Comparison of ENCODE assay signal across 11 mouse cellular contexts in genomic region chr11:110563272-110563671, GRCm38 (mm10).
DNase-seq lines count a peak whose midpoint lies in the region; ATAC-seq and TF ChIP-seq lines count a peak whose summit lies in the region.
"Had no signal": no experiment of that assay in that cellular context is flagged by ENCODE, and none has a peak within 500 bp of the region (broad histone marks: within the 10 kb centered on the region; RNA-seq: fewer than 3 reads in every experiment).

No protein-coding gene starts in this region.

- H3K27me3 ChIP-seq in hindbrain, embryonic 10.5 days (ENCODE audit: insufficient read depth, poor library complexity, severe bottlenecking), result no peaks in the 10 kb centered on the region
- no peaks in the 10 kb centered on the region for H3K27me3 ChIP-seq in hindbrain, embryonic 12.5 days
- no peaks in the 10 kb centered on the region for H3K27me3 ChIP-seq in embryonic facial prominence, embryonic 14.5 days (replicated peaks; ENCODE audit: control insufficient read depth, insufficient read depth, low read length)
- no peaks in the 10 kb centered on the region for H3K27me3 ChIP-seq in kidney, postnatal 0 days (ENCODE audit: insufficient read depth, low read length)
- no peaks in the 10 kb centered on the region for H3K27me3 ChIP-seq in cerebellum, adult 2 months (ENCODE audit: control insufficient read depth, insufficient read depth, low read length)
- H3K27me3 ChIP-seq: embryonic facial prominence, embryonic 13.5 days had no signal

- no peak for ATAC-seq in hindbrain, embryonic 12.5 days (ENCODE audit: low FRiP score)
- no peak for ATAC-seq in embryonic facial prominence, embryonic 14.5 days (ENCODE audit: low read depth)
- no peak for ATAC-seq in kidney, postnatal 0 days (replicated peaks; ENCODE audit: low FRiP score, low read depth)
- ATAC-seq: forebrain, embryonic 16.5 days had no signal

- peak; percentile 8 for DNase-seq in hindbrain, embryonic 10.5 days (ENCODE audit: low spot score)
- peak; percentile 5 for DNase-seq in embryonic facial prominence, embryonic 14.5 days (ENCODE audit: low spot score)
- no peak for DNase-seq in kidney, postnatal 0 days (ENCODE audit: low spot score)
- DNase-seq in adipocyte (ENCODE audit: low spot score), result no peak
- DNase-seq in right cerebral cortex, adult 18-20 months, result no peak
- DNase-seq in cerebellum, adult 2 months, result no peak
- DNase-seq: thymus, adult 18-20 months had no signal

- H3K4me3 ChIP-seq in hindbrain, embryonic 10.5 days, result no peak overlapping the region
- no peak overlapping the region for H3K4me3 ChIP-seq in hindbrain, embryonic 12.5 days
- H3K4me3 ChIP-seq in brown adipose tissue, adult 24 weeks (ENCODE audit: insufficient read depth, low read depth, low read length), result no peak overlapping the region
- no peak overlapping the region for H3K4me3 ChIP-seq in embryonic facial prominence, embryonic 14.5 days (ENCODE audit: low read depth, low read length)
- no peak overlapping the region for H3K4me3 ChIP-seq in kidney, postnatal 0 days (replicated peaks; ENCODE audit: low read depth, low read length)
- H3K4me3 ChIP-seq in cerebellum, adult 2 months (replicated peaks; ENCODE audit: insufficient read depth, low read depth, low read length), result no peak overlapping the region
- H3K4me3 ChIP-seq: embryonic facial prominence, embryonic 13.5 days had no signal

- no peaks in the 10 kb centered on the region for H3K9me3 ChIP-seq in hindbrain, embryonic 10.5 days
- H3K9me3 ChIP-seq in hindbrain, embryonic 12.5 days (replicated peaks), result no peaks in the 10 kb centered on the region
- H3K9me3 ChIP-seq in embryonic facial prominence, embryonic 14.5 days (ENCODE audit: control insufficient read depth, low read length), result no peaks in the 10 kb centered on the region
- H3K9me3 ChIP-seq in kidney, postnatal 0 days (replicated peaks; ENCODE audit: low read length), result no peaks in the 10 kb centered on the region
- H3K9me3 ChIP-seq: embryonic facial prominence, embryonic 13.5 days had no signal

- H3K36me3 ChIP-seq in hindbrain, embryonic 10.5 days, result no peaks in the 10 kb centered on the region
- no peaks in the 10 kb centered on the region for H3K36me3 ChIP-seq in hindbrain, embryonic 12.5 days
- H3K36me3 ChIP-seq in embryonic facial prominence, embryonic 14.5 days (ENCODE audit: control insufficient read depth, insufficient read depth, low read length), result no peaks in the 10 kb centered on the region
- H3K36me3 ChIP-seq in kidney, postnatal 0 days (ENCODE audit: insufficient read depth, low read length), result no peaks in the 10 kb centered on the region
- H3K36me3 ChIP-seq: embryonic facial prominence, embryonic 13.5 days had no signal

- no peak overlapping the region for H3K27ac ChIP-seq in hindbrain, embryonic 10.5 days
- H3K27ac ChIP-seq in hindbrain, embryonic 12.5 days, result no peak overlapping the region
- peak overlapping the region; percentile 34; the same call in 1 of the 2 replicates for H3K27ac ChIP-seq in brown adipose tissue, adult 24 weeks (replicated peaks; ENCODE audit: low read depth, low read length)
- no peak overlapping the region for H3K27ac ChIP-seq in embryonic facial prominence, embryonic 14.5 days (replicated peaks; ENCODE audit: low read depth, low read length)
- 0 out of 2 replicates have a peak overlapping the region, but pooled peaks have one; percentile 33 for H3K27ac ChIP-seq in kidney, postnatal 0 days
- H3K27ac ChIP-seq in cerebellum, adult 2 months (ENCODE audit: insufficient read depth, low read length), result no peak overlapping the region
- H3K27ac ChIP-seq: embryonic facial prominence, embryonic 13.5 days had no signal

- H3K4me1 ChIP-seq in hindbrain, embryonic 10.5 days (replicated peaks), result 0 out of 2 replicates have a peak, but pooled peaks cover 3% of the 10 kb centered on the region
- no peaks in the 10 kb centered on the region for H3K4me1 ChIP-seq in hindbrain, embryonic 12.5 days
- peaks cover 5% of the 10 kb centered on the region; the same call in 1 of the 2 replicates for H3K4me1 ChIP-seq in brown adipose tissue, adult 24 weeks (ENCODE audit: control insufficient read depth, insufficient read depth, insufficient read length, low read length)
- H3K4me1 ChIP-seq in embryonic facial prominence, embryonic 14.5 days (ENCODE audit: control insufficient read depth, insufficient read depth, low read length), result no peaks in the 10 kb centered on the region
- H3K4me1 ChIP-seq in kidney, postnatal 0 days (replicated peaks; ENCODE audit: insufficient read depth, low read length), result no peaks in the 10 kb centered on the region
- H3K4me1 ChIP-seq in cerebellum, adult 2 months (ENCODE audit: control insufficient read depth, insufficient read depth, low read length), result no peaks in the 10 kb centered on the region
- H3K4me1 ChIP-seq: embryonic facial prominence, embryonic 13.5 days had no signal

- no peak for TF ChIP-seq POLR2A in cerebellum, adult 2 months (IDR thresholded peaks at IDR 0.05; ENCODE audit: borderline replicate concordance, insufficient read depth, low read length)

- no peak for TF ChIP-seq CTCF in kidney, postnatal 0 days (IDR thresholded peaks at IDR 0.05; ENCODE audit: low read depth)
- no peak for TF ChIP-seq CTCF in cerebellum, adult 2 months (IDR thresholded peaks at IDR 0.05; ENCODE audit: borderline replicate concordance, insufficient read depth, low read depth, low read length)

- H3K9ac ChIP-seq in hindbrain, embryonic 12.5 days, result no peak overlapping the region
- H3K9ac ChIP-seq in embryonic facial prominence, embryonic 14.5 days (ENCODE audit: low read depth, low read length), result no peak overlapping the region
- no peak overlapping the region for H3K9ac ChIP-seq in kidney, postnatal 0 days (ENCODE audit: low read depth, low read length)
- H3K9ac ChIP-seq: embryonic facial prominence, embryonic 13.5 days had no signal

- H3K4me2 ChIP-seq in hindbrain, embryonic 12.5 days (replicated peaks), result no peak overlapping the region
- H3K4me2 ChIP-seq in embryonic facial prominence, embryonic 14.5 days (ENCODE audit: low read depth, low read length), result 0 out of 2 replicates have a peak overlapping the region, but pooled peaks have one; percentile 8
- peak overlapping the region; percentile 21; the same call in 1 of the 2 replicates for H3K4me2 ChIP-seq in kidney, postnatal 0 days (ENCODE audit: low read length)
- H3K4me2 ChIP-seq: embryonic facial prominence, embryonic 13.5 days had no signal

- WGBS in hindbrain, embryonic 10.5 days, result 68% methylated on average over 12 of the region's 12 CpGs
- WGBS in hindbrain, embryonic 12.5 days, result 63% methylated on average over 12 of the region's 12 CpGs
- WGBS in embryonic facial prominence, embryonic 14.5 days, result 50% methylated on average over 12 of the region's 12 CpGs
- 57% methylated on average over 12 of the region's 12 CpGs for WGBS in kidney, postnatal 0 days
- 70% methylated on average over 12 of the region's 12 CpGs for WGBS in cerebellum, adult 2 months

Comparison
In these comparisons a context has a peak if more than half of its experiments do, and no peak if none do; other contexts are left out.
1. DNase-seq: peak in hindbrain, embryonic 10.5 days (single experiment) and embryonic facial prominence, embryonic 14.5 days (single experiment); none in kidney, postnatal 0 days (single experiment), adipocyte (single experiment), right cerebral cortex, adult 18-20 months (single experiment) and cerebellum, adult 2 months (0 of 2).
2. H3K27ac ChIP-seq: peak in brown adipose tissue, adult 24 weeks (single experiment) and kidney, postnatal 0 days (single experiment); none in hindbrain, embryonic 10.5 days (single experiment), hindbrain, embryonic 12.5 days (single experiment), embryonic facial prominence, embryonic 14.5 days (single experiment) and cerebellum, adult 2 months (single experiment).